Mouse (Mus musculus): ENCODE results near the gene Ntn4. TPM values are rescaled to one million over a fixed set of nuclear protein-coding genes. Genes with fewer than 3 reads are reported as not detected.

Gene Ntn4
- polyA plus RNA-seq (2012; rRNA removed) = 4.9 and 5.0 TPM in 2 replicates

GRCm38 (mm10) chr10:93640521-93640952 is at the start of gene Ntn4:
Gene Ntn4 (plus strand): TSS chr10:93640681.
- no peak for DNase-seq (ENCODE audit: low read depth, low spot score)
- 5% methylated on average over 26 of the region's 30 CpGs for whole genome bisulfite sequencing

- no peak for DNase-seq (ENCODE audit: low read depth, low spot score)
- WGBS = 61% methylated on average over 12 of the region's 12 CpGs
Measured at GRCm38 (mm10) chr10:93592456-93592855, 48.0 kb upstream of the Ntn4 start.

- WGBS = 1% methylated on average over 22 of the region's 22 CpGs
Measured at GRCm38 (mm10) chr10:93594022-93594482, 46.4 kb upstream of the Ntn4 start.

GRCm38 (mm10) chr10:93595831-93596230 is 44.6 kb upstream of the Ntn4 start:
- 58% methylated on average over 4 of the region's 4 CpGs for WGBS
- DNase-seq (ENCODE audit: low read depth, low spot score) = no peak

More at GRCm38 (mm10) chr10:93594022-93594482, 46.4 kb upstream of the Ntn4 start:
- peak; percentile 58 for DNase-seq (ENCODE audit: low read depth, low spot score)

- no peak for DNase-seq (ENCODE audit: low read depth, low spot score)
- 75% methylated on average over 3 of the region's 3 CpGs for WGBS
Measured at GRCm38 (mm10) chr10:93596641-93597040, 43.8 kb upstream of the Ntn4 start.

GRCm38 (mm10) chr10:93602309-93602708 is 38.2 kb upstream of the Ntn4 start:
- no peak for DNase-seq (ENCODE audit: low read depth, low spot score)
- WGBS = 85% methylated on average over 5 of the region's 5 CpGs

- WGBS = 98% methylated on average over 1 of the region's 1 CpGs
- no peak for DNase-seq (ENCODE audit: low read depth, low spot score)
Measured at GRCm38 (mm10) chr10:93603256-93603655, 37.2 kb upstream of the Ntn4 start.

- 91% methylated on average over 9 of the region's 9 CpGs for WGBS
- DNase-seq (ENCODE audit: low read depth, low spot score) = no peak
Measured at GRCm38 (mm10) chr10:93606326-93606725, 34.2 kb upstream of the Ntn4 start.

- 66% methylated on average over 9 of the region's 9 CpGs for WGBS
- DNase-seq (ENCODE audit: low read depth, low spot score) = no peak
Measured at GRCm38 (mm10) chr10:93608051-93608450, 32.4 kb upstream of the Ntn4 start.

- no peak for DNase-seq (ENCODE audit: low read depth, low spot score)
- 96% methylated on average over 7 of the region's 7 CpGs for WGBS
Measured at GRCm38 (mm10) chr10:93609236-93609635, 31.2 kb upstream of the Ntn4 start.

GRCm38 (mm10) chr10:93610896-93611295 is 29.6 kb upstream of the Ntn4 start:
- WGBS = 87% methylated on average over 1 of the region's 1 CpGs
- no peak for DNase-seq (ENCODE audit: low read depth, low spot score)

- 46% methylated on average over 18 of the region's 18 CpGs for WGBS
- no peak for DNase-seq (ENCODE audit: low read depth, low spot score)
Measured at GRCm38 (mm10) chr10:93611419-93612007, 29.0 kb upstream of the Ntn4 start.

GRCm38 (mm10) chr10:93614850-93615249 is 25.6 kb upstream of the Ntn4 start:
- no peak for DNase-seq (ENCODE audit: low read depth, low spot score)
- 73% methylated on average over 8 of the region's 8 CpGs for WGBS

- DNase-seq (ENCODE audit: low read depth, low spot score) = no peak
- WGBS = 30% methylated on average over 7 of the region's 7 CpGs
Measured at GRCm38 (mm10) chr10:93620438-93621179, 19.9 kb upstream of the Ntn4 start.

- 9% methylated on average over 9 of the region's 9 CpGs for WGBS
Measured at GRCm38 (mm10) chr10:93623725-93624124, 16.8 kb upstream of the Ntn4 start.

GRCm38 (mm10) chr10:93624151-93624550 is 16.3 kb upstream of the Ntn4 start:
- 19% methylated on average over 10 of the region's 10 CpGs for WGBS
- DNase-seq (ENCODE audit: low read depth, low spot score) = peak; percentile 83

More at GRCm38 (mm10) chr10:93623725-93624124, 16.8 kb upstream of the Ntn4 start:
- DNase-seq (ENCODE audit: low read depth, low spot score) = peak; percentile 90

- WGBS = 39% methylated on average over 5 of the region's 5 CpGs
- no peak for DNase-seq (ENCODE audit: low read depth, low spot score)
Measured at GRCm38 (mm10) chr10:93630310-93630709, 10.2 kb upstream of the Ntn4 start.

GRCm38 (mm10) chr10:93632086-93632485 is 8.4 kb upstream of the Ntn4 start:
- WGBS = 76% methylated on average over 4 of the region's 4 CpGs
- no peak for DNase-seq (ENCODE audit: low read depth, low spot score)

GRCm38 (mm10) chr10:93633563-93633962 is 6.9 kb upstream of the Ntn4 start:
- DNase-seq (ENCODE audit: low read depth, low spot score) = no peak
- 86% methylated on average over 5 of the region's 5 CpGs for WGBS

GRCm38 (mm10) chr10:93633971-93634370 is 6.5 kb upstream of the Ntn4 start:
- 94% methylated on average over 2 of the region's 2 CpGs for WGBS

GRCm38 (mm10) chr10:93635941-93636340 is 4.5 kb upstream of the Ntn4 start:
- WGBS = 65% methylated on average over 9 of the region's 9 CpGs
- DNase-seq (ENCODE audit: low read depth, low spot score) = no peak

More at GRCm38 (mm10) chr10:93633971-93634370, 6.5 kb upstream of the Ntn4 start:
- DNase-seq (ENCODE audit: low read depth, low spot score) = no peak
